Mouse (Mus musculus) hindbrain, embryonic 14.5 days (tissue): Measurements from ENCODE around the gene Itga4. TPM values are rescaled to one million over a fixed set of nuclear protein-coding genes. Genes with fewer than 3 reads are reported as not detected.

ENCODE experiments used
- ATAC-seq: fragments of 200-750 bp; cut with Nextera tagmentation; 2 replicates; pipeline ENCODE4 v1.8.0; 2017; ENCODE audit warnings: moderate number of reproducible peaks, mild to moderate bottlenecking, moderate TSS enrichment, moderate library complexity; ENCODE audit not compliant: low FRiP score
- DNase-seq: peaks from one replicate; pipeline ENCODE4 v3.0.0-alpha.2; 2015; ENCODE audit warnings: low spot score
- H3K27ac ChIP-seq: fragments of 300-500 bp; sonication (generic); 2 replicates; pipeline ENCODE4 v1.5.1; 2014; ENCODE audit warnings: mild to moderate bottlenecking, moderate library complexity
- H3K27me3 ChIP-seq: fragments of 300-500 bp; sonication (generic); 2 replicates; pipeline ENCODE4 v1.6.1; 2014; ENCODE audit warnings: mild to moderate bottlenecking, low read length, mixed read lengths; ENCODE audit not compliant: control insufficient read depth, insufficient read depth
- H3K36me3 ChIP-seq: fragments of 300-500 bp; sonication (generic); replicated peaks from 2 replicates; pipeline ENCODE4 v1.6.1; 2014; ENCODE audit not compliant: control insufficient read depth, insufficient read depth
- H3K4me1 ChIP-seq: fragments of 300-500 bp; sonication (generic); replicated peaks from 2 replicates; pipeline ENCODE4 v1.6.1; 2014; ENCODE audit warnings: antibody characterized with exemption, low read length, mixed read lengths; ENCODE audit not compliant: control insufficient read depth, insufficient read depth
- H3K4me2 ChIP-seq: fragments of 300-500 bp; sonication (generic); replicated peaks from 2 replicates; pipeline ENCODE4 v1.6.1; 2014; ENCODE audit warnings: mild to moderate bottlenecking, moderate library complexity
- H3K4me3 ChIP-seq: fragments of 300-500 bp; sonication (generic); replicated peaks from 2 replicates; pipeline ENCODE4 v1.5.1; 2014; ENCODE audit warnings: mild to moderate bottlenecking, low read length
- H3K9ac ChIP-seq: fragments of 300-500 bp; sonication (generic); 2 replicates; pipeline ENCODE4 v1.6.1; 2014
- H3K9me3 ChIP-seq: fragments of 300-500 bp; sonication (generic); 2 replicates; pipeline ENCODE4 v1.6.1; 2016; ENCODE audit warnings: low read length; ENCODE audit not compliant: control insufficient read depth
- WGBS: fragments of 180-500 bp; shearing (Covaris S2); extraction: QIAGEN DNeasy Blood & Tissue Kit; methylation state at CpG from one replicate; pipeline ENCODE4 v1.1.7; 2014; 5-methylcytosine and 5-hydroxymethylcytosine counted together
- polyA plus RNA-seq: library from polyadenylated mRNA; unstranded; fragments of >200 nt; fragmentation: Nextera tagmentation; extraction: Ambion mirVana; gene quantifications from 2 replicates; pipeline ENCODE4 v1.2.1, GENCODE M21; 2014

Itga4 gene
- polyA plus RNA-seq, 1 experiment from 2014 or later = 4.3 TPM

DNA sequence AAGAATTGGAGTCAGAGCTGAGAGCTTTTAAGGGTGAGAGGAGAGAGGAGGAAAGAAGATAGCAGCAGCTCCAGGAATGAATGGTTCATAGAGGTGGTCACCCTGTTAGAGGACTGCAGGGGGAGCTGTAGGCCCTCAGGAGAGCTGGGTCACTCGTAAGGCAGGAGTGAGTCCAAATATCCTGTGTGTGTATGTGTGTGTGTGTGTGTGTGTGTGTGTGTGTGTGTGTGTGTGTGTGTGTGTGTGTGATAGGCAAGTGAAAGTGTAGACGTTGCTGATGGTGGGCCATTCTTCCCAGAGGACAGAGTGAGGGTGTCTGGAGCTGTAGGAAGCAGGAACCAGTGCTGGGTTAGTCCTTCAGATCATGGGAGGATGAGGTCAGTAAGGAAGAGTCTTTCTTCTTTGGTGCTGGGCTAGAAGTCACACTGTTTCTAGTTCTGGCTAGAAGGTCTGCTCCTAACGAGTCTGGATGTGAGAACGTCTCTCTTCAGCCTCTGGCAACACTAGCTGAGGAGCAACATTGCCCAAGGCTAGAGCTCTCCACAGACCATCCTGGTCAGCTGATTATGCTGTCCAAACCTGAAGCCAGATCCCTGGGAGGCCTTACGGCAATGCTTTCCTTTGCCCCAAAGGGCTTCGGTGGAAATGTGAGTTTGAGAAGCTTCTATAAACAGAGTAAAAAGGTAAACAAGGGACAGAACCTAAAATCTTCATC lies 117.4 kb downstream of the Itga4 start:
- Histone ChIP-seq H3K27ac (no peak overlapping the region), H3K9me3 (no peaks in the 10 kb centered on the region), H3K4me1 (0 out of 2 replicates have a peak, but pooled peaks cover 3% of the 10 kb centered on the region), H3K36me3 (no peaks in the 10 kb centered on the region), H3K27me3 (no peaks in the 10 kb centered on the region), H3K4me3 (no peak overlapping the region), H3K4me2 (no peak overlapping the region), H3K9ac (no peak overlapping the region)
- DNase-seq = no peak
- 44% methylated on average over 6 of the region's 6 CpGs for WGBS
- ATAC-seq = no peak

DNA sequence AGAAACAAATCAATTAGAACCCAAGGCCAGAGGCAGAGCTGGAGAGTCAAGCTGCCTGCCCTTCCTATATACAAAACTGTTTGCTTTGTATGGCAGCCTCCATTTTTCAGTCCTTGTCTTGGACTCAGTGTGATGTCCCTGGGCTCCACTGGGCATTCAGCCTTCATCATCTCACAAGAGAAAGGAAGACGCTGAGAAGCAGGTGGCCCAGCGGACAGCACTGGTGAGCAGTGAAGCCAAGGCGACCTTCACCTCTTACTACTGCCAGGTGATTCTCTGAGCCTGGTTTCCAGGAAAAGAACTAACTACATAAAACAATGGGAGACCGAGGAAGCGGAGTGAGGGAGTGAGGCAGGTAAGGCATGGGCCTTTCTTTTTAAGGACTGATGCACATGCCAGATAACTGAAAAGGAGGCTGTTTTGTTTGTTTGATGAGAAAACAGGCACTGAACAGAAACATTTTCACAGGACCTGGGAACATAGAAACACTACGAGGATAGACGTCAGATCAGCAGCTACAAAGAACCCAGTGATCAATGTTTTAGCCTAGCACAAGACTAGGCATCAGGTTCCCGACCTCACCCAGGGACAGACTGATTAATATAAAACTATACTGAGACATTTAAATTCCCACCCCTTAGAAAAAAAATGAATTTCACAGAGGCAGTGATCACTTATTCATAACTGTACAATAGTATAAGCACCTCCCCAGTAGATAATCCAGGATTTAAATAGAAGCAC lies 123.3 kb downstream of the Itga4 start:
- Histone ChIP-seq H3K9ac (no peak overlapping the region), H3K4me1 (peaks cover 9% of the 10 kb centered on the region), H3K27me3 (no peaks in the 10 kb centered on the region), H3K4me2 (no peak overlapping the region), H3K27ac (no peak overlapping the region), H3K9me3 (no peaks in the 10 kb centered on the region), H3K4me3 (no peak overlapping the region), H3K36me3 (no peaks in the 10 kb centered on the region)
- WGBS = 37% methylated on average over 8 of the region's 8 CpGs
- no peak for ATAC-seq
- DNase-seq = no peak

DNA sequence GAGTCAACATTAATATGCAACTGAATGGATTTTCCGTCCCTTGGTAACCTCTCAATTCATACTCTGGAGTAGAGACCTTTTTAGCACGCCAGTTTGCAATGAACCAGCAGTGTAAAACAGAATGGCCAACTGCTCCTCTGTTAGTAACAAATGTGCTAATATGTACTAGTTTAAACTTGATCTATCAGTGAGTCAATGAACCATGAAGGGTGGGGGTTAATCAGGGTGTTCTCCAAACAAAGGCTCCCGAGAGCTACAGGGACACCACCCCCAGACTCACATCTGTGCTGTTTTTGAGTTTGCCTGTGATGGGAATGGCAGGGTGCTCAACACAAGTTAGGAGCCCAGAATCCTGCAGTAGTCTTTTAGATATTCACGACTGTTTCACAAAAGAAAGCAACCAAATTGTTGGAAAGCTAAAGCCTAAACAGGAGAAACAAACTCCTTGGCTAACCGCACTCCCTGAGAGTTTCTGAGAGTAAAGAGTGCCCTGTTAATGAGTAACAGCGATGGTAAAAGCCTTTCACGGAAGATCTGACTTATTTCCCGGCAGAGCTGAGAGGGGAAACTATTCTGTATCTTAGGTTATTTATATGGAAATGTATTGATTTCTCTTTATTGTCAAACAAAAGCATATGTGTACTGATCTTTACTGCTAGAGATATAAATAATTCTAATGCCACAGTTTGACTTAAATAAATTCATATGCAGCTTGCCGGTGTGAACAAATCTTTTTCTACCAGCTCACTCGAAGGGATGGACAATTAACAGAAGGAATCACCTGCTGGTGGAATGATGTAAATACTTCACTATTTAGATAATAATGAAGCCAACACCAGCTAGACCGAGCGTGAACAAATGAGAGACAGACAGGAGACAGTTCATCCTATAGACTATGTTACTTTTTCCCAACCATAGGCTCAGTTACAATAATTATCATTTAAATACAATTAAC lies 124.1 kb downstream of the Itga4 start:
- no peak overlapping the region for H3K27ac ChIP-seq
- 0 out of 2 replicates have a peak overlapping the region, but pooled peaks have one; percentile 13 for H3K4me2 ChIP-seq
- ATAC-seq (peak; percentile 46; the same call in 1 of the 2 replicates), DNase-seq (peak; percentile 46)
- H3K27me3 ChIP-seq = no peaks in the 10 kb centered on the region
- peaks cover 9% of the 10 kb centered on the region for H3K4me1 ChIP-seq
- H3K4me3 ChIP-seq = no peak overlapping the region
- 10% methylated on average over 12 of the region's 12 CpGs for WGBS
- no peak overlapping the region for H3K9ac ChIP-seq
- H3K9me3 ChIP-seq = no peaks in the 10 kb centered on the region
- no peaks in the 10 kb centered on the region for H3K36me3 ChIP-seq

Other genes with a start within 250 kb of the Itga4 start
- gene Neurod1, start 201.3 kb downstream of the Itga4 start, polyA plus RNA-seq = 35.4 and 38.0 TPM in 2 replicates
- gene Cerkl, start 201.4 kb downstream of the Itga4 start, polyA plus RNA-seq = 1.2 and 1.7 TPM in 2 replicates